Mouse (Mus musculus): Measurements from ENCODE around the gene Ermard. TPM values are rescaled to one million over a fixed set of nuclear protein-coding genes. Genes with fewer than 3 reads are reported as not detected.

Ermard gene
- polyA plus RNA-seq, 1 experiment from 2014 or later = 71.3 TPM

DNA sequence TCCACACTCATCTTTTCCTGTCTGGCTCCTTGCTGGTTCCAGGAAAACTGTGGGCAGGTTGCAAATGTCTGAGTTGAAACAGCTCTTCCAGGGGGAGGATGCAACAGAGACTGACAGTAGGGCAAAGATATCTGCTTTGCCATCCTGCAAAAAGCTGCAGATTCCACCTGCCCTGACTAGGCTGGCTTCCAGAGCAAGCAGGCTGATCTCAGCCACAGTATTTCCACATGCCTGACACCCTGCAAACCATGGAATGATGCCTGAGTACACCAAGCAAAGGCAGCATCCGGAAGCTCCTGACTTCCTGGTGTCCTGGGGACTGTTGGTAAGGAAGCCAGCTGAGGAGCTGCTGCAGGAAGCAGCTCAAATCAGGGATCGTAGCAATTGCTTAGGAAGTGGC lies 28.1 kb downstream of the Ermard start:
- Histone ChIP-seq H3K27me3 (ENCODE audit: control insufficient read depth, insufficient read depth, low read length) (no peaks in the 10 kb centered on the region), H3K4me1 (ENCODE audit: control insufficient read depth, insufficient read depth, low read length) (peaks cover 6% of the 10 kb centered on the region), H3K4me3 (replicated peaks; ENCODE audit: low read depth, low read length) (no peak overlapping the region), H3K4me2 (ENCODE audit: low read length) (no peak overlapping the region), H3K9ac (replicated peaks; ENCODE audit: low read length) (no peak overlapping the region), H3K9me3 (ENCODE audit: control insufficient read depth, low read length) (no peaks in the 10 kb centered on the region), H3K36me3 (ENCODE audit: control insufficient read depth, insufficient read depth, low read length) (peaks cover 5% of the 10 kb centered on the region; the same call in 1 of the 2 replicates), H3K27ac (replicated peaks; ENCODE audit: low read depth, low read length) (no peak overlapping the region)
- WGBS = 85% methylated on average over 2 of the region's 2 CpGs
- DNase-seq = no peak
- no peak for ATAC-seq (ENCODE audit: low FRiP score, low TSS enrichment)

DNA sequence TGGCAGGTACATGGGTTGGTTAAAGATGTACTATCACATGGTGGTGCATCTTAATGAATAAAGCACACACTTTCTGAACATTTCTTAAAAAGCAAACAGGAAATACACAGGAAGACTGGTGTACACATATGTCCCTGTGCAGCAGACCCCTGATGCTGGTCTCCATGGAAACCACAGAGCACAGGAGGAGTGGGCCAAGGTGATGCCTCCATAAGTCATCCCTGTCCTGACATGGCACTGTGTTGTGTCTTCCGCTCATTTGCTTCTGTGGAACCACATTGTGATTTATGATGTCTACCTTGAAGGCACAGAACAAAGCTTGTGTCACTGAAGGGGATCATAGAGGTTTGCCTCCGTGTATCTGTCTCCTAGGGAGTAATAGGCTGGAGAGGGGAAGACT lies 31.2 kb downstream of the Ermard start:
- H3K4me2 ChIP-seq (ENCODE audit: low read length) = no peak overlapping the region
- DNase-seq (no peak), ATAC-seq (ENCODE audit: low FRiP score, low TSS enrichment) (no peak)
- no peaks in the 10 kb centered on the region for H3K9me3 ChIP-seq (ENCODE audit: control insufficient read depth, low read length)
- no peaks in the 10 kb centered on the region for H3K4me1 ChIP-seq (ENCODE audit: control insufficient read depth, insufficient read depth, low read length)
- no peaks in the 10 kb centered on the region for H3K27me3 ChIP-seq (ENCODE audit: control insufficient read depth, insufficient read depth, low read length)
- no peaks in the 10 kb centered on the region for H3K36me3 ChIP-seq (ENCODE audit: control insufficient read depth, insufficient read depth, low read length)
- 93% methylated on average over 2 of the region's 2 CpGs for WGBS
- no peak overlapping the region for H3K27ac ChIP-seq (replicated peaks; ENCODE audit: low read depth, low read length)
- H3K4me3 ChIP-seq (replicated peaks; ENCODE audit: low read depth, low read length) = no peak overlapping the region
- H3K9ac ChIP-seq (replicated peaks; ENCODE audit: low read length) = no peak overlapping the region

GRCm38 (mm10) chr17:15075033-15075432 lies 34.0 kb downstream of the Ermard start:
- 87% methylated on average over 8 of the region's 8 CpGs for WGBS

GRCm38 (mm10) chr17:15077536-15077935 lies 36.5 kb downstream of the Ermard start:
- no peak for ATAC-seq (ENCODE audit: low FRiP score, low TSS enrichment)
- H3K4me1 ChIP-seq (ENCODE audit: control insufficient read depth, insufficient read depth, low read length) = no peaks in the 10 kb centered on the region
- no peak overlapping the region for H3K27ac ChIP-seq (replicated peaks; ENCODE audit: low read depth, low read length)
- H3K4me2 ChIP-seq (ENCODE audit: low read length) = no peak overlapping the region
- no peaks in the 10 kb centered on the region for H3K9me3 ChIP-seq (ENCODE audit: control insufficient read depth, low read length)
- no peak for DNase-seq
- H3K9ac ChIP-seq (replicated peaks; ENCODE audit: low read length) = no peak overlapping the region
- H3K4me3 ChIP-seq (replicated peaks; ENCODE audit: low read depth, low read length) = no peak overlapping the region
- H3K27me3 ChIP-seq (ENCODE audit: control insufficient read depth, insufficient read depth, low read length) = no peaks in the 10 kb centered on the region
- no peaks in the 10 kb centered on the region for H3K36me3 ChIP-seq (ENCODE audit: control insufficient read depth, insufficient read depth, low read length)
- WGBS = 43% methylated on average over 2 of the region's 2 CpGs

More at GRCm38 (mm10) chr17:15075033-15075432, 34.0 kb downstream of the Ermard start:
- DNase-seq = no peak
- no peak overlapping the region for H3K4me3 ChIP-seq (replicated peaks; ENCODE audit: low read depth, low read length)
- H3K9ac ChIP-seq (replicated peaks; ENCODE audit: low read length) = no peak overlapping the region
- H3K4me2 ChIP-seq (ENCODE audit: low read length) = no peak overlapping the region
- H3K27me3 ChIP-seq (ENCODE audit: control insufficient read depth, insufficient read depth, low read length) = no peaks in the 10 kb centered on the region
- no peak overlapping the region for H3K27ac ChIP-seq (replicated peaks; ENCODE audit: low read depth, low read length)
- H3K4me1 ChIP-seq (ENCODE audit: control insufficient read depth, insufficient read depth, low read length) = no peaks in the 10 kb centered on the region
- no peak for ATAC-seq (ENCODE audit: low FRiP score, low TSS enrichment)
- no peaks in the 10 kb centered on the region for H3K9me3 ChIP-seq (ENCODE audit: control insufficient read depth, low read length)
- H3K36me3 ChIP-seq (ENCODE audit: control insufficient read depth, insufficient read depth, low read length) = no peaks in the 10 kb centered on the region

DNA sequence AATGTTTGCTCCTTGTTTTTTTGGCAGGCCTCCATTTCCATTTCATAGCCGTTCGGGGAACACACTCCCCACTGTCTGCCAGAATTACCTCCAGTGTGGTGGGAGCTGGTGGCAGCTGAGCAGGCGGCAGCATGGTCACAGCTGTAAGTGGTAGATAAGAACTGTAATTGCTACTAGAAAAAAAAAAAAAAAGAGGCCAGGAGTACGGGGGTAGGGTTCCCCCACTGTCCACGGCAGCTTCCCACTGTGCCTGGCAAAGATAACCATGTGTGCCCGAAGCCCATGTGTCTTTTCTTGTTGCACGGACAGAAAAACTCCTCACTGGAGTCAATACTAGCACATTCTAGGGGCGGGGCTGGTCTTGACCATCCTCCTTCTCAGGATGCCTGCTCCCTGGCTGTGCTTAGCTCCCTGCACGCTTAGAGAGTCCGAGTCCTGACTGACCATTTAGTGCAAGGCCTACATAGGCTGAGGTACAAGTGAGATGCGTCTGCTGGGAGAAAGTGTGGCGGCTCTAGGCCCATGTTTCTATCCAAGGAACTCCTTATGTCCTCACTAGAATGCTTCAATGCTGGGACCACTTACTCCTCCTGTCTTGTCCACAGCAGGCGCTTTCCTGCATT lies 43.3 kb downstream of the Ermard start:
- Histone ChIP-seq H3K9me3 (ENCODE audit: control insufficient read depth, low read length) (no peaks in the 10 kb centered on the region), H3K36me3 (ENCODE audit: control insufficient read depth, insufficient read depth, low read length) (no peaks in the 10 kb centered on the region), H3K4me1 (ENCODE audit: control insufficient read depth, insufficient read depth, low read length) (peaks cover 16% of the 10 kb centered on the region; the same call in 1 of the 2 replicates), H3K27ac (replicated peaks; ENCODE audit: low read depth, low read length) (no peak overlapping the region), H3K4me3 (replicated peaks; ENCODE audit: low read depth, low read length) (no peak overlapping the region), H3K4me2 (ENCODE audit: low read length) (no peak overlapping the region), H3K9ac (replicated peaks; ENCODE audit: low read length) (no peak overlapping the region), H3K27me3 (ENCODE audit: control insufficient read depth, insufficient read depth, low read length) (no peaks in the 10 kb centered on the region)
- ATAC-seq (ENCODE audit: low FRiP score, low TSS enrichment) (peak; percentile 26; the same call in 1 of the 2 replicates), DNase-seq (peak; percentile 41)
- 62% methylated on average over 13 of the region's 13 CpGs for WGBS

DNA sequence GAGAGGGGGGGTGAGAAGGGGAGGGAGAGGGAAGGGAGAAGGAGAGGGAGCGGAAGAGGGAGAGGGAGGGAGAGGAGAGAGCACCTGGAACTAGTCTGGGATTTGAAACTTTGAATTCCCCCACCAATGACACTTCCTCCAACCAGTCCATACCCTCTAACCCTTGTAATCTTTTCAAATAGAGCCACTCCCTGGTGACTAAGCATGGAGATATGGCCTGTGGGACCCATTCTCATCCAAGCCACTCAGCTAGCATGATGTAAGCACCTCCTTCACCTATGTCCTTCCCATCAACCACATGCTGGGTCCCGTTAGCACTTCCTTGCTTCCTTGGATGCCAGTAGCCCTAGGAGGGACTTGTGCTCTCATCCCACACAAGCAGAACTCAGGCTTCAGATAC lies 44.0 kb downstream of the Ermard start:
- no peak overlapping the region for H3K4me2 ChIP-seq (ENCODE audit: low read length)
- H3K9me3 ChIP-seq (ENCODE audit: control insufficient read depth, low read length) = no peaks in the 10 kb centered on the region
- no peak overlapping the region for H3K4me3 ChIP-seq (replicated peaks; ENCODE audit: low read depth, low read length)
- no peaks in the 10 kb centered on the region for H3K36me3 ChIP-seq (ENCODE audit: control insufficient read depth, insufficient read depth, low read length)
- no peak for ATAC-seq (ENCODE audit: low FRiP score, low TSS enrichment)
- H3K27ac ChIP-seq (replicated peaks; ENCODE audit: low read depth, low read length) = no peak overlapping the region
- 76% methylated on average over 2 of the region's 2 CpGs for WGBS
- no peak overlapping the region for H3K9ac ChIP-seq (replicated peaks; ENCODE audit: low read length)
- DNase-seq = no peak
- no peaks in the 10 kb centered on the region for H3K27me3 ChIP-seq (ENCODE audit: control insufficient read depth, insufficient read depth, low read length)
- peaks cover 16% of the 10 kb centered on the region; the same call in 1 of the 2 replicates for H3K4me1 ChIP-seq (ENCODE audit: control insufficient read depth, insufficient read depth, low read length)

- Histone ChIP-seq H3K27ac (replicated peaks; ENCODE audit: low read depth, low read length) (peak overlapping the region; percentile 57), H3K9me3 (ENCODE audit: control insufficient read depth, low read length) (no peaks in the 10 kb centered on the region), H3K9ac (replicated peaks; ENCODE audit: low read length) (no peak overlapping the region), H3K4me3 (replicated peaks; ENCODE audit: low read depth, low read length) (no peak overlapping the region), H3K4me1 (ENCODE audit: control insufficient read depth, insufficient read depth, low read length) (peaks cover 16% of the 10 kb centered on the region; the same call in 1 of the 2 replicates), H3K4me2 (ENCODE audit: low read length) (no peak overlapping the region), H3K27me3 (ENCODE audit: control insufficient read depth, insufficient read depth, low read length) (no peaks in the 10 kb centered on the region), H3K36me3 (ENCODE audit: control insufficient read depth, insufficient read depth, low read length) (no peaks in the 10 kb centered on the region)
- DNase-seq (peak; percentile 45), ATAC-seq (ENCODE audit: low FRiP score, low TSS enrichment) (peak; percentile 32; the same call in 1 of the 2 replicates)
- 20% methylated on average over 2 of the region's 2 CpGs for WGBS
Observed at GRCm38 (mm10) chr17:15088166-15088565, 47.2 kb downstream of the Ermard start.

- ATAC-seq (ENCODE audit: low FRiP score, low TSS enrichment) = peak; percentile 78
- Histone ChIP-seq H3K27me3 (ENCODE audit: control insufficient read depth, insufficient read depth, low read length) (no peaks in the 10 kb centered on the region), H3K9ac (replicated peaks; ENCODE audit: low read length) (0 out of 2 replicates have a peak overlapping the region, but pooled peaks have one; percentile 23), H3K4me1 (ENCODE audit: control insufficient read depth, insufficient read depth, low read length) (peaks cover 16% of the 10 kb centered on the region; the same call in 1 of the 2 replicates), H3K36me3 (ENCODE audit: control insufficient read depth, insufficient read depth, low read length) (no peaks in the 10 kb centered on the region), H3K4me3 (replicated peaks; ENCODE audit: low read depth, low read length) (no peak overlapping the region), H3K4me2 (ENCODE audit: low read length) (0 out of 2 replicates have a peak overlapping the region, but pooled peaks have one; percentile 15), H3K9me3 (ENCODE audit: control insufficient read depth, low read length) (no peaks in the 10 kb centered on the region), H3K27ac (replicated peaks; ENCODE audit: low read depth, low read length) (peak overlapping the region; percentile 57)
- peak; percentile 71 for DNase-seq
- 21% methylated on average over 8 of the region's 8 CpGs for WGBS
Observed at GRCm38 (mm10) chr17:15088591-15089001, 47.6 kb downstream of the Ermard start.

GRCm38 (mm10) chr17:15091739-15092138 lies 50.7 kb downstream of the Ermard start:
- H3K27ac ChIP-seq (replicated peaks; ENCODE audit: low read depth, low read length) = no peak overlapping the region
- no peak overlapping the region for H3K4me3 ChIP-seq (replicated peaks; ENCODE audit: low read depth, low read length)
- peaks cover 16% of the 10 kb centered on the region; the same call in 1 of the 2 replicates for H3K4me1 ChIP-seq (ENCODE audit: control insufficient read depth, insufficient read depth, low read length)
- 94% methylated on average over 3 of the region's 3 CpGs for WGBS
- ATAC-seq (ENCODE audit: low FRiP score, low TSS enrichment) = no peak
- H3K27me3 ChIP-seq (ENCODE audit: control insufficient read depth, insufficient read depth, low read length) = no peaks in the 10 kb centered on the region
- no peaks in the 10 kb centered on the region for H3K9me3 ChIP-seq (ENCODE audit: control insufficient read depth, low read length)
- no peak for DNase-seq
- H3K9ac ChIP-seq (replicated peaks; ENCODE audit: low read length) = no peak overlapping the region
- H3K36me3 ChIP-seq (ENCODE audit: control insufficient read depth, insufficient read depth, low read length) = no peaks in the 10 kb centered on the region
- H3K4me2 ChIP-seq (ENCODE audit: low read length) = no peak overlapping the region

All from midbrain, embryonic 14.5 days (tissue).